Mouse (Mus musculus) cerebellum, adult 18-20 months (tissue): ENCODE data around the gene Cdk2ap1.
"Not testable (repeated sequence)": the region's sequence is repeated elsewhere in the genome, so short reads cannot be mapped to it uniquely, and the experiment has no call there.

Experiments
- DNase-seq, 2 experiments: peaks; one replicate each; pipeline ENCODE4 v3.0.0; 2021

The Cdk2ap1 gene

GRCm38 (mm10) chr5:124350350-124350749, 12.5 kb downstream of the Cdk2ap1 start:
- no peak for DNase-seq

DNA sequence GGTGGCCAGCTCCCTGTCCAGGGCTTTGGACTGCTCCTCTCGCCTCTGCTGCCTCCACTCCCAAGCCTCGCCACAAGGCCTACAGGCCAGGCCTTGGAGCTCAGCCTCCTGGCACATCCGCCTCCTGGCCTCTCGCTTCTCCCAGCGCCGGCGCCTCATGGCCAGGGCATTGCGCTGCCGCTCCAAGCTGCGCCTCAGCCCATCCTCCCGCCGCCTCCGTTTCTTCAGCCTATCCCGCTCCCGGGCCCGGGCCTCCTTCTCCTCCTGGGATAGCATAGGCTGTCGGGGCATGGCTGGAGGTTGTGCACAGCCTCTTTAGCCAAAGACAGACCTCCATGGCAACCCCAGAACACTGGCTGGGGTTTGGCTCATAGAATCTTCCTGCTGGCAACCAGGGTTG, 13.7 kb downstream of the Cdk2ap1 start:
- peak; percentile 76 to 80 for DNase-seq

- DNase-seq = no peak
Observed at GRCm38 (mm10) chr5:124342897-124343296, 20.0 kb downstream of the Cdk2ap1 start.

- not testable (repeated sequence) for DNase-seq
Observed at GRCm38 (mm10) chr5:124341753-124342339, 21.0 kb downstream of the Cdk2ap1 start.

DNA sequence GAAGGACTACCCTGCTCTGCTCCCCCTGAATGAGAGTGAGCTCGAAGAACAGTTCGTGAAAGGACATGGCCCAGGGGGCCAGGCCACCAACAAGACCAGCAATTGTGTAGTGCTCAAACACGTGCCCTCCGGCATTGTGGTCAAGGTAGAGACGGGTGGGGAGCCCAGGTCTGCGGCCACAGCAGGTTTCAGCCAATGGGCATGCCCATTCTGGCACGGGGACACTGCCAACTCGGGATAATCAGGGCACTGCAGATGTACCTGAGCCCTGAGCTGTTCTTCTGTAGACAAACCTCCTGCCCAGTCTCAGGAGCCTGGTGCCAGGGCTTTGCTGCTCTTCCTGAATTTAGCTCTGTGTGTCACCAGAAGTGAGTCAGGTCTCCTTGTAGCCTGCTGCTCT, 24.1 kb downstream of the Cdk2ap1 start:
- DNase-seq = peak; percentile 72 to 77

DNA sequence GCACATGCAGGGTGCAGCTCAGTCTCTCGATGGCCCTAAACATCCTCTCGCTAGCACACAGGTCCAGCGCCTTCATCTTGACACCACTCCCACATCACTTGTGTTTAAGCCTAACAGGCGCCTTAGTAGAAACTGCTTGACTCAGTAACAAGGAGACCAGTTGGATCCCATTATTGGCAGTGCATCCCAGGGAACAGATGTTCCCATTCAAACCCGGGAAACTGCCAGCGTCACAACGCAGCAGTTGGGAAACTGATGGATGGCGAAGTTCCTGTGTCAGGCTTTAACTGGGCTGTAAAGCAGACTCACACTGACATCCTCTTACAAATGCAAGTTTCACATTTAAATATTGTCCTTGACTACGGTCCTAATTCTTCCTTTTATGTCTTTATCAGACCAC, 25.0 kb downstream of the Cdk2ap1 start:
- DNase-seq = no peak

- no peak for DNase-seq
Observed at GRCm38 (mm10) chr5:124337103-124337502, 25.8 kb downstream of the Cdk2ap1 start.

DNA sequence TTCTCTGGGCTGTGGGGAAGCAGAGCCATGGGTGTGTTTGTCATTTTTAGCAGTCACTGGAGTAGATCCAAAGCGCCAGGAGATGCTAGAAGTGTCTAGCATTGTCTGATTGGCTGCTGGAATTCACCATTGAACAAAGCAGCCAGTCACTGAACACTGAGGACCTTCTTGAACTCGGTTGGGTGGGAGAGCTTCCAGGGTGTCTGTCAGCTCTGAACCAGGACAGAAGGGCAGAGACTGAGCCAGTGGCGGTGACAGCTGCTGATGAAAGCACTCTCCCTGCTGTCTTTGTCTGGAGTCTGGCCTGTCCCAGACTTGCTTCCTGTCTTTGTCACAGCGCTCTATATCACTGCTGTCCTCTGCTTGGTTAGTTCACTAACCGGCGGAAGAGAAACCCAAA, 28.5 kb downstream of the Cdk2ap1 start:
- peak; percentile 52 to 70 for DNase-seq

- DNase-seq = no peak
Observed at GRCm38 (mm10) chr5:124330086-124330485, 32.8 kb downstream of the Cdk2ap1 start.

- peak; percentile 99 to 100 for DNase-seq
Observed at GRCm38 (mm10) chr5:124327510-124328364, 35.1 kb downstream of the Cdk2ap1 start, which contains the start of the genes Mphosph9 and 2810006K23Rik. Mphosph9 (minus strand) TSS chr5:124327972. 2810006K23Rik (plus strand) TSS chr5:124328089.

DNA sequence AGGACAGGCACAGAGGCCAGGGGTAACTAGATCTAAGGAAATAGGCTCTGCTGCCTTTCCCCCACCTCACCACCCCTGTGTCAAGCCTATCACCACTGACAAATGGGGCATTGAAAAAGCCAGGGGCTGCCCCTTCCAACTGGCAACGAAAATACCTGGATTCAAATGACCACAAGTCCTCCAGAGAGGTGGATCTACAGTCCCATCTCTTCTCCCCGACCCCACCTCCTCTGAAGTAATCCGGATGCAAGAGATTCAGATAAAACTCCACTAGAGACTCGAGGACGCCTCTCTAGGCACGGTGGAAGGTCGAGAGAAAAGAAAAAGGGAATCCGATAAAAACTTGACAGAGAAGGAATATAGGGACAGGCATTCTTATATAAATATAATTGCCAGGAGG, 36.1 kb downstream of the Cdk2ap1 start:
- peak in 1 of 2 experiments; percentile 27 for DNase-seq

- no peak for DNase-seq
Observed at GRCm38 (mm10) chr5:124317648-124318047, 45.2 kb downstream of the Cdk2ap1 start.

GRCm38 (mm10) chr5:124315941-124316340, 46.9 kb downstream of the Cdk2ap1 start:
- DNase-seq = peak; percentile 87 to 92

DNA sequence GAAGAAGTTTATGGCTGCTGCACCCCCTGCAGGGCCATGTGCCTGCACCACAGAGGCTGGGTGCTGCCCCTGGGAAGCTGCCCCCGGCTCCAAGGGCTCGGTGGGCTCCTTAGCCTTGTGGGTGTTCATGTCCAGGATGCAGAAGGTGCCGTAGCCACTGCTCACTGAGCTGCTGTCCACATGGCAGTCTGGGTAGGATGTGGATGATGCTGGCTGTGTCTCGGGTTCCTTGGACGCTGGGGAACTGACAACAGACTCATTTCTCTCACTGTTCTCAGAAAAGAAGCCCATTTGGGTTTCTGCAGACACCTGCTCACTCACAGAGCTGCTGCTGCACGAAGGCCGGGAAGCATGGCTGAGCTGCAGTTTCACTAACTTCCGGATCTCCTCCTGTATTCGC, 47.4 kb downstream of the Cdk2ap1 start:
- peak; percentile 52 to 54 for DNase-seq

DNA sequence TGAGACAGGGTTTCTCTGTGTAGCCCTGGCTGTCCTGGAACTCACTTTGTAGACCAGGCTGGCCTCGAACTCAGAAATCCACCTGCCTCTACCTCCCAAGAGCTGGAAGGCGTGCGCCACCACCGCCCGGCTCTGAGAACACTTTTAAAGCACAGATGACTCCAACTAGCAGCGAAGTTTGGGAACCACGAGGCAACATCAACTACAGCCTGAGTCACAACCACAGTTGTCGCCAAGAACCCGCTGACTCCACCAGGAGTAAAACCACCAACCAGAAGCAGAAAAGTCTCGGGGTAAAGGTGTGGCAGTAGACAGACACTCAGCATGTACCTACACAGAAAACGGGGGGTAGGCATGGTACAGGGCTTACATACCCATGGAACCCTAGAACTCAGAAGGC, 52.8 kb downstream of the Cdk2ap1 start:
- DNase-seq = no peak

GRCm38 (mm10) chr5:124309155-124309554, 53.7 kb downstream of the Cdk2ap1 start:
- DNase-seq = no peak

DNA sequence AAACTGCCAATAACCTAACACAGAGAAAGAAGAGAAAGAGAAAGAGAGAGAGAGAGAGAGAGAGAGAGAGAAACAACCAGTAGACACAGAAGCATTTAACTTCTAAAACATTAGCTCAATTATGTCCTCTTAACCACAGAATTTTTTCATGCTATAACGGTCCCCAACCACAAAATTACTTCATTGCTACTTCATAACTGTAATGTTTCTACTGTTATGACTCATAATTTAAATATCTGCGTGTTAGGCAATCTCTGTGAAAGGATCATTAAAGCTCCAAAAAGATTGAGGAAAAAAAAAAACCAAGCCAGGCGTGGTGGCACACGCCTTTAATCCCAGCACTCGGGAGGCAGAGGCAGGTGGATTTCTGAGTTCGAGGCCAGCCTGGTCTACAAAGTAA, 60.0 kb downstream of the Cdk2ap1 start:
- DNase-seq = not testable (repeated sequence)

DNA sequence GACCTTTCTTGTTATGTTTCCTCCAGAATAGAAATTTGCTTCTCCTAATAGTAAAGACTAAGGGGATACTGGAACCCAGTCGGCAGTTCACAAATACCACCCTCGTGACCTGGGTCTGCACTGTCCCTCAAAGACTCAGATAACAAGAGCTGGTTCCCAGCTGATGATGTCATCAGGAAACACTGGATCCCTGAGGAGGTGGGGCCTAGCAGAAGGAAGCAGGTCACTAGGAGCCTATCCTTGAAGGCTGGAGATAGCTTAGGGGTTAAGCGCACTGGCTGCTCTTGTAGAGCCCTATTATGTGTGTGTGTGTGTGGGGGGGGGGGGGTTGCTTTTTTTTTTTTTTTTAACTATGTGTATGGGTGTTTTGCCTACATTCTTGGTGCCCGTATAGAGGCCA, 62.8 kb downstream of the Cdk2ap1 start:
- DNase-seq = no peak

GRCm38 (mm10) chr5:124299307-124299706, 63.6 kb downstream of the Cdk2ap1 start:
- DNase-seq = peak in 1 of 2 experiments; percentile 47

- no peak for DNase-seq
Observed at GRCm38 (mm10) chr5:124296475-124296874, 66.4 kb downstream of the Cdk2ap1 start.
